Mouse (Mus musculus) kidney, postnatal 25 days (tissue): Measurements from ENCODE around the gene Cipc.

Experiments
- DNase-seq, 2 experiments: peaks; one replicate each; pipeline ENCODE4 v3.0.0; 2021; ENCODE audit warnings: mixed read lengths in 2 of 2

The Cipc gene

GRCm38 (mm10) chr12:86931919-86932574, 14.8 kb upstream of the Cipc start:
- peak; percentile 80 to 96 for DNase-seq

DNA sequence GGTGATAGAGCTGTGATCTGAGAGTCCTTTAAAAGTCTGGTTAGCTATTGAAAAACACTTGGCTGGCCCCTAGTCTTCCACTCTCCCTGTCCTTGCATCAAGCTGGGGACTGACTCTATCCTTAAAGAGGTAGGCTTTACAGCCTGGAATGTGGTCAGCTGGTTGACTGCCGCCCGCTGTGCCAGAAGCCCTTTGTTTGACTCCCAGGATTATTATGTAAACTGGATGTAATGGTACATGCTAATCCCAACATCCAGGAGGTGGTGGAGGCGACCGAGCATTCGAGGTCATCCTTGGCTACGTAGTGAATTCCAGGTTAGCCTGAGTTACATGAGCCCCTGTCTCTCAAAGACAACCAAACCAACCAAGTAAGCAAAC, 14.3 kb upstream of the Cipc start:
- DNase-seq, result peak; percentile 60 to 92

DNA sequence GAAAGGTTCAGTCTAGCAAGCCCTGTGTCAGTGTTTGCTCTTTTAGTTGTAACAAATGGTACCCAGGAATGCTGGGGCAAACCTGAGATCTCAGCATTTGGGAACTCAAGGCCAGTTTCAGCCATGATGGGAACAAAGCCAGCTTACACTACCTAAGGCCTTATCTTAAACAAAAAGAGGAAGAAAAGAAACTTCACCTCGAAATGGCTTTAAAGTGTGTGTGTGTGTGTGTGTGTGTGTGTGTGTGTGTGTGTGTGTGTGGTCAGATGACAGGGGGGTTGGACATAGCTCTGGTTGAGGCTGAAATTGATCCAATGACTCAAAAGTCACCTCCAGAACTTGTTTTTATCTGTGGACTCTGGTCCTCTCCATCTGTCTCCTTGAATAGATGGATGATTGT, 12.1 kb upstream of the Cipc start:
- DNase-seq, result peak in 1 of 2 experiments; percentile 14

DNA sequence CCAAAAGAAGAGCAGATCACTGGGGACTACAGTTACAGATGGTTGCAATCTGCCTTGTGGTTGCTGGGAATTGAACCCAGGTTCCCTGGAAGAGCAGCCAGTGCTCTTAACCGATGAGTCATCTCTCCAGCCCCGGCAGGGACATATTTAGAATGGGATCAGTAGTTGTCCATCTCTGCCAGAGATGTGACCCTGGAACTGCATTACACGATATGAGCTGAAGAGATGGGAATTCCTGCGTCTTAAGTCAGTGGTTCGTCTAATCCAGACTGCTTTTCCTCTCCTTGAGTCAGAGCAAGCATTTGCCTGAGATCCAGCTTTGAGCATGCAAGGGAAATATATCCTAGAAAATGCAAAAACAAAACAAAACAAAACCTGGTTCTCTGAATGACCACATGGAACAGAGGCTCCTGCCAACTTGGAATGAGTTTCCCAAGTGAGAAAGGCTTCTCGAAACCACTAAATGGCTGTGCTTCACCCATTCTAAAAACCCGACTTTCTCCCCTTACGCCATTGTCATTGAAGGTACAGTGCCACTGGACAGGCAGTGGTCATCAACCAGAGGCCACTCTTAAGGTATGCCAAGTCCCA, 11.1 kb upstream of the Cipc start:
- DNase-seq, result peak in 1 of 2 experiments; percentile 18

DNA sequence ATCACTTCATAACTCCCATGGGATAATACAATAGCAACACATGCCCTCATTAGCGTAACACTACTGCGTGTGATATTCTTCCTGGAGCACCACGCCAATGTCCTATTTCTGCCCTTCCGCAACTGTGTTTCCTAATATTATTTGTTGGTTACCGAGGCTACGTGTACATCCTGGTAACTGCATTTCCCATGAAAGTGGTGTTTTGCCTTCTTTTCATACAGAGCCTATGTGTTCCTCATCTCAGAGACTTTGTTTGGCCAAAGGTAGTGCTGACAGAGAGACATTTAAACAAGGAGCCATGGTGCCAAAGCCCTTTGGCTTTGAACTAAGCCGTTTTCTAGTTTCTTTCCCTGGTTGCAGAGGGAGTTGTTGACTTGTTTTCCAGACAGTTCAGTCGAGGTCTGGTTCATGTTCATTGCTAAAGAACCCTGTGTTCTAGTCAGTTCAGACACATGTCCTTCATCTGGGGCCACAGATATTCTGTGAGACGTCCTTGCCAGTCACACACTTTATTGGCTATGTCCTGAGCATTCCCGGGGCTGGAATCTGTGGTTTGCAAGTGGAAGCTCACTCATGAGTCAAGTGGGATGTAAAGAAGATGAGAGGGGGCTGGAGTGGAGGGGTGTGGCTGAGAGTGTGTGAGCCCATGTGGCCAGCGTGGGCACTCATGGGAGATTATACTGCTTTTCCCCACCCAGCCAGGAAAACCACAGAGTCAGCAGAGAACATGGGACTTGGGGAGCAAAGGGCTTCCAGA, 10.1 kb upstream of the Cipc start:
- peak in 1 of 2 experiments; percentile 46 for DNase-seq

GRCm38 (mm10) chr12:86938571-86938970, 8.3 kb upstream of the Cipc start:
- peak; percentile 34 to 81 for DNase-seq

DNA sequence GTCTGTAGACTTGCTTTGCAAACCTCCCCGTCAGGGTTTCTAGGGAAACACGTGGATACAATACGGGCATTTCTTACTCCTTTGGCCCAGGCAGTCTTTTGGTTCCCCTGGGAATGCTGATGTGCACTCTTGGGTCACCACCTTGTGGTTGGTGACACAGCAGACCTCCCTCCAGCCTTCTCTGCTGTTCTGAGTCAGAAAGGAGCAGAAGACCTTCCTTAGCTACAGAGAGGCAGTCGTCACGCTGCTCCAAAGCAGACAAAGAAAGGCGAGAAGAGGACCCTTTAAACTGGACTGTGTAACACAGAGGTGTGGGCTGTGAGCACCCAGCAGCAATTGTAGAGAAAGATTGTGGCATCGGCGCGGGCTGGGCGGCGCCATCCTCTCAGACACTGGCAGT, 5.7 kb upstream of the Cipc start:
- peak in 1 of 2 experiments; percentile 27 for DNase-seq

- DNase-seq, result no peak
Measured at GRCm38 (mm10) chr12:86941734-86942486, 4.9 kb upstream of the Cipc start.

- DNase-seq, result no peak
Measured at GRCm38 (mm10) chr12:86943421-86943820, 3.4 kb upstream of the Cipc start.

DNA sequence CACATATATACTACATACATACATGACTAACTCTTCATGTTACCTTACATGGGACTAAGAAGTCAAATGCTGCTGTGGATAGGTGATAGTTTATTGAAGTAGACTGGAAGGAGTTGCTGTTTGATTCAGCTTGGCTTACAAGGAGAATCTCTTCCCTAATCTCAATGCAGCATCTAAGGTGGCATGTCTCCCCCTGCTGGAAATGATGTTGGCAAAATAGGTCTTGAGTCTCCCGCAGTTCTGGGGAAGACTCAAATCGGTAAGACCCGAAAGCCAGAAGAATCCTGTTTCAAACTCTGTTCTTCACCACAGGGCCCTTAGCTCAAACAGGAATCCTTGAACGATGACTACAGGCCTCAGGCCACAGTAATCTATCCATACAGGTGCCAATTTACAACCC, 1.7 kb upstream of the Cipc start:
- peak; percentile 80 to 90 for DNase-seq

GRCm38 (mm10) chr12:86946301-86946781, 502 bp upstream of the Cipc start:
- DNase-seq, result no peak

- peak; percentile 78 to 89 for DNase-seq
Measured at GRCm38 (mm10) chr12:86947681-86948401, 998 bp downstream of the Cipc start.

DNA sequence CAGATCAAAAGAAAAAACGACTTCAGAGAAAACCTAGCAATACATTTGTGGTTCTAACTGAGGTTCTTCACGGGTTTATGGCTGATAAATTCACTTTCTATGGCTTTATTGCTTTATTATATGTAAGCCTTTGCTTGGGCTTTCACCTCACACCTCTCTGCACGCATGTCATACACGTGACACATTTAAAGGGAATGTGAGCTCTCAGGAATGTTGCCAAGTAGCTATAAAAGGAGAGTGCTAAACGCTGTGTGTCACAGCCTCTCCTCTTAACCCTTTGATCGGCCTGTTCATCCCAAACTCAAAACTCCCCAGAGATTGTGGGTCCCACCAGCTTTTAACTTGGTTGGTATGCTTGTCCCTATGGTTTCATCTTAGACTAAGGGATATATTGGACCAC, 1.8 kb downstream of the Cipc start:
- DNase-seq, result peak; percentile 37 to 61

DNA sequence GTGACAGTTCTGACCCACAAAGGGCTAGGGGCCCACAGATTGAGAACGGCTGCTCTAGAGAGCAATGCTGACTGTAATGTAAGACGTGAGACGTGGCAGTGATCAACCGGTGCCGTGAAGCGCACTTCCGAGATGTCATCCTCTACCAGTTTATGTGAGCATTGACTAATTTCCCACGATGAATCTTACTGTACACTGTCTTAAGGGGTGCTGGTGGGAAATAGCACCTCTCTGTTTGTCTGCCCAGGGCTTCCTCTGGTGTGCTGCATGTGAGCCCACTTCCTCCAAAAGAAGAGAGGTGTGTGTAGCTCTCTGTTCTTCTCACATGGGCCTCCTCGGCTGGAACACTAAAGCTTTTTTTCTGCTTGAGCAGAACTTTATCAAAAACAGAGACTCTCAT, 2.7 kb downstream of the Cipc start:
- no peak for DNase-seq

DNA sequence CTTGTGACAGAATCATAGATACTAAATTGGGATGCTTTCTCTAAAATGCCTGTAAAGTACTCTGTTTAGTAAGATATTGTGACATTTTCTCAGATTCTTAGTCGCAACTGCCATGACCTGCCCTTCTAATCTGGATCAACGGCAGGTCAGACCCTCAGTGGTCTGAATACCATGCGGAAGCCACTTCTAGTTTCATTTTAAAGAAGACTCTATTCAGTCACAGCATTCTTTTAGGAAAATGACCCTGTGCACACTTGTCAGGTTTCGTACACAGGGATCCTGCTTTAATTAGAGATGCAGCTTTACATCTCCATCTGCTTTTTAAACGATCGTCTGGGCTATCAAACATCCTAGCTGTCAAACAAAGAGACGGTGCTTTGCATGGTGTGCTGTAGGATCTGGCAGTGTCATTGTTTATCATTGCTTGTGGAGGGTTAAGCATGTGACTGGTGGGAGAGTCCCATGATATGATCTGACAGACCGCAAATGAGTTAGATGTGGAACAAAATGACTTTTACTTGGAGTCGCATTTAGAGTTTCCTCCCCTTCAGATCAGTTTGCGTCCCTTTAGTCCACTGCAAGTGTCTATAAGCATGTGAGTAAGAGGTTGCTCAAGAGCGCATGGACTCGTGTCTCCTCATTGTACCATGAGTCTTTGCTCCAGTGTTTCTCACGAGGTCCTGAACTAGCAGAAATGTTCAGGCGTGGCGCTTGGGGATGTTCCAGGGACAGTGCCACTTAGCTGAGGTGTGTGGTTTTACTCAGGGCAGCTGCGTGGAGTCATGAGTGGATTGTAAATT, 3.5 kb downstream of the Cipc start:
- no peak for DNase-seq

- no peak for DNase-seq
Measured at GRCm38 (mm10) chr12:86950961-86951360, 4.1 kb downstream of the Cipc start.

DNA sequence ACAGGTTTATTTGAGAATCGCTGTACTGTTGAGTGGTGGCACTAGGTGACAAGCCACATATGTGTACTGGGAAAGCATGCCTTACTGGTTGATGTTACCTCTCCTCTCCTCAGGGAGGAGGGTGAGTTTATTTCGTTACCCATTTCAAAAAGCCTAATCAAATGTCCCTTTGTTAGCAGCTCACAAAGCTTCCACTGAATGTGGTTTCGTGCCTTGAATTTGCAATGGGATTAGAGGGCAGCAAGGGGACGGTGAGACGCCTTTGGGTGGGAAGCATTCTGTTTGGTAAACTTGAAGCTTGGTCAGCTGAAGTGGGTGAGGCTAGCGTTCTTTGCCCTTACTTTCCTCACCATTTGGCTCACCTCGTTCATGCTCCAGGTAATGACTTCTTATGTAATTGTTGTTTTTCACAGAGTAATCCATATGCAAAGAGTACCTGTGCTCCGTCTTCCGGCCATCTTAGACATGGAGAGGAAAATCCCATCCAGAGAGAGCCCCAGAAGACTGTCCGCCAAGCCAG, 5.5 kb downstream of the Cipc start:
- no peak for DNase-seq

DNA sequence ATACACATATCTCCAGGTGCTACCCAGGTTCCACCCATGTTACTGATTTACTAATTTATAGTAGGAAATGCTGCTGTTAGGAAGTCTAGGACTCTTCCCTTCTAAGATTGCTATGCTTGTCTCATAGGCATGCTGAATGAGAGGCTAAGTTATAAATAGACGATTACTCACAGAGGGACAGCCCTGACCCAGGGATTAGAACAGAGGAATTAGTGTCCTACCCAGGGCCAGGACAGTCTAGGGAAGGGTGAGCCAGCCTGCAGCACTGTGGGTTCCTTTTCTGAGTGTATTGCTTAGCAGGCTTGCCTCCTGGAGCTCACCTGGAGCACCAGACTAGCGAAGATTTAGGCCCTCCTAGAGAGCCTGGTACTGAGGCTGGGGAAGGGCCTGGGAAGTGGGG, 9.1 kb downstream of the Cipc start:
- no peak for DNase-seq

GRCm38 (mm10) chr12:86958558-86958957, 11.7 kb downstream of the Cipc start:
- no peak for DNase-seq

DNA sequence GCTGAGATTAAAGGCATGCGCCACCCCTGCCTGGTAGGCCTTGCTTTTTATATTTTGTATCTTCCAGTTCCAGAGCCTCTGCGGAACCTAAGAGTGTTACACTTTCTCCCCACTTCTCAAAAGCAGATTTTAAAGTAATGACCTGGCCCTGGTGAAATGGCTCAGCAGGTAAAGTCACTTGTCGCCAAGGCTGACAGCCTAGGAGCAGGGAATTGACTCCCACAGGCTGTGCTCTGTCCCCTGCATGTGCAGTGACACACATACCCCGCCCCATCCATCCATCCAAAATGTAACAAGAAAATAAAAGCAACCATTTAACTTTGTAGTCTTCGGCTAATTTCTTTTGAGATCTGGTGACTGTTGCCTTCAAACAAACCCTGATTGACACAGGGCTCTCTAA, 12.8 kb downstream of the Cipc start:
- no peak for DNase-seq

DNA sequence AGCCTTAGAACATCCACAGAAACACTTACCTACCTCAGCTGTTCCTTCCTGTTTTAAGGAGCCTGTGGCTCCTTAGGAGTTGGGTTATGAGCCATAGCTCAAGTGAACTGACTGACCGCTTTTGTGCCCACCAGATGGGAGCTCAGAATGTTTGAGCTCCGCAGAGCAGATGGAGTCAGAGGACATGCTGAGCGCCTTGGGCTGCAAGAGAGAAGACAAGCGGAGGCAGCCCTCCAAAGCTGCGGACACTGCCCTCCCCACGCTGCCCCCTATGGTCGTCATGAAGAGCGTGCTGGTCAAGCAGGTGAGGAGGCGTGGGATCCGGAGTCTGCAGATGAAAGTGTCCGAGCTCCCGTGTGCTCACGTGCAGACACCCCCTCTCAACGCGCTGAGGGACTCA, 13.3 kb downstream of the Cipc start:
- no peak for DNase-seq
